Mouse (Mus musculus): Measurements from ENCODE around the gene Ccdc92b. TPM values are rescaled to one million over a fixed set of nuclear protein-coding genes. Genes with fewer than 3 reads are reported as not detected.

Gene Ccdc92b
- polyA plus RNA-seq, 1 experiment from 2014 or later, result 0.85 TPM

- no peaks in the 10 kb centered on the region for H3K9me3 ChIP-seq (ENCODE audit: low read length)
- H3K36me3 ChIP-seq (ENCODE audit: insufficient read depth, low read length), result 0 out of 2 replicates have a peak, but pooled peaks cover 14% of the 10 kb centered on the region
- ATAC-seq, result no peak
These were observed 52.4 kb downstream of the Ccdc92b start for GRCm38 (mm10) chr11:74671839-74672238.

GRCm38 (mm10) chr11:74672901-74673513, 53.6 kb downstream of the Ccdc92b start:
- H3K4me2 ChIP-seq (replicated peaks; ENCODE audit: low read depth, low read length), result no peak overlapping the region
- H3K4me1 ChIP-seq (ENCODE audit: insufficient read depth, low read depth, low read length), result no peaks in the 10 kb centered on the region
- no peaks in the 10 kb centered on the region for H3K27me3 ChIP-seq (replicated peaks; ENCODE audit: insufficient read depth, low read length)
- H3K4me3 ChIP-seq (ENCODE audit: low read depth, low read length), result no peak overlapping the region
- H3K36me3 ChIP-seq (ENCODE audit: insufficient read depth, low read length), result peaks cover 16% of the 10 kb centered on the region; the same call in 1 of the 2 replicates
- no peak overlapping the region for H3K9ac ChIP-seq (replicated peaks; ENCODE audit: low read depth)
- no peak for DNase-seq (ENCODE audit: low spot score)
- H3K27ac ChIP-seq (ENCODE audit: low read length), result no peak overlapping the region
- WGBS, result 68% methylated on average over 6 of the region's 6 CpGs
- no peak for TF ChIP-seq EP300 (IDR thresholded peaks at IDR 0.05)
- no peak for TF ChIP-seq CTCF (IDR thresholded peaks at IDR 0.05)
- peak; percentile 25; the same call in 1 of the 2 replicates for ATAC-seq
- H3K9me3 ChIP-seq (ENCODE audit: low read length), result no peaks in the 10 kb centered on the region

More at GRCm38 (mm10) chr11:74671839-74672238, 52.4 kb downstream of the Ccdc92b start:
- H3K9ac ChIP-seq (replicated peaks; ENCODE audit: low read depth), result no peak overlapping the region
- no peak overlapping the region for H3K27ac ChIP-seq (ENCODE audit: low read length)
- TF ChIP-seq CTCF (IDR thresholded peaks at IDR 0.05) (no peak), EP300 (IDR thresholded peaks at IDR 0.05) (no peak)
- H3K27me3 ChIP-seq (replicated peaks; ENCODE audit: insufficient read depth, low read length), result no peaks in the 10 kb centered on the region
- no peak overlapping the region for H3K4me3 ChIP-seq (ENCODE audit: low read depth, low read length)
- no peak overlapping the region for H3K4me2 ChIP-seq (replicated peaks; ENCODE audit: low read depth, low read length)
- WGBS, result 81% methylated on average over 5 of the region's 5 CpGs
- H3K4me1 ChIP-seq (ENCODE audit: insufficient read depth, low read depth, low read length), result no peaks in the 10 kb centered on the region
- DNase-seq (ENCODE audit: low spot score), result no peak

- DNase-seq (ENCODE audit: low spot score) (no peak), ATAC-seq (no peak)
- H3K27ac ChIP-seq (ENCODE audit: low read length), result no peak overlapping the region
- no peaks in the 10 kb centered on the region for H3K4me1 ChIP-seq (ENCODE audit: insufficient read depth, low read depth, low read length)
- H3K4me3 ChIP-seq (ENCODE audit: low read depth, low read length), result no peak overlapping the region
- no peaks in the 10 kb centered on the region for H3K9me3 ChIP-seq (ENCODE audit: low read length)
- no peak overlapping the region for H3K4me2 ChIP-seq (replicated peaks; ENCODE audit: low read depth, low read length)
- WGBS, result 91% methylated on average over 1 of the region's 1 CpGs
- TF ChIP-seq EP300 (IDR thresholded peaks at IDR 0.05), result no peak
- no peaks in the 10 kb centered on the region for H3K27me3 ChIP-seq (replicated peaks; ENCODE audit: insufficient read depth, low read length)
- peaks cover 20% of the 10 kb centered on the region; the same call in 1 of the 2 replicates for H3K36me3 ChIP-seq (ENCODE audit: insufficient read depth, low read length)
- H3K9ac ChIP-seq (replicated peaks; ENCODE audit: low read depth), result no peak overlapping the region
These were observed 54.2 kb downstream of the Ccdc92b start for GRCm38 (mm10) chr11:74673561-74673960.

GRCm38 (mm10) chr11:74674713-74675112, 55.3 kb downstream of the Ccdc92b start:
- no peak overlapping the region for H3K9ac ChIP-seq (replicated peaks; ENCODE audit: low read depth)
- no peak overlapping the region for H3K4me2 ChIP-seq (replicated peaks; ENCODE audit: low read depth, low read length)
- H3K4me1 ChIP-seq (ENCODE audit: insufficient read depth, low read depth, low read length), result no peaks in the 10 kb centered on the region
- TF ChIP-seq CTCF (IDR thresholded peaks at IDR 0.05) (no peak), EP300 (IDR thresholded peaks at IDR 0.05) (no peak)
- H3K4me3 ChIP-seq (ENCODE audit: low read depth, low read length), result no peak overlapping the region
- WGBS, result 95% methylated on average over 8 of the region's 8 CpGs
- H3K27ac ChIP-seq (ENCODE audit: low read length), result no peak overlapping the region
- no peaks in the 10 kb centered on the region for H3K9me3 ChIP-seq (ENCODE audit: low read length)
- ATAC-seq, result no peak
- H3K36me3 ChIP-seq (ENCODE audit: insufficient read depth, low read length), result peaks cover 24% of the 10 kb centered on the region; the same call in 1 of the 2 replicates
- DNase-seq (ENCODE audit: low spot score), result no peak
- no peaks in the 10 kb centered on the region for H3K27me3 ChIP-seq (replicated peaks; ENCODE audit: insufficient read depth, low read length)

- TF ChIP-seq EP300 (IDR thresholded peaks at IDR 0.05) (no peak), CTCF (IDR thresholded peaks at IDR 0.05) (no peak)
- no peaks in the 10 kb centered on the region for H3K9me3 ChIP-seq (ENCODE audit: low read length)
- DNase-seq (ENCODE audit: low spot score), result no peak
- no peak for ATAC-seq
- H3K4me3 ChIP-seq (ENCODE audit: low read depth, low read length), result no peak overlapping the region
- peaks cover 24% of the 10 kb centered on the region; the same call in 1 of the 2 replicates for H3K36me3 ChIP-seq (ENCODE audit: insufficient read depth, low read length)
- no peaks in the 10 kb centered on the region for H3K4me1 ChIP-seq (ENCODE audit: insufficient read depth, low read depth, low read length)
- 90% methylated on average over 4 of the region's 4 CpGs for WGBS
- no peak overlapping the region for H3K4me2 ChIP-seq (replicated peaks; ENCODE audit: low read depth, low read length)
- no peak overlapping the region for H3K9ac ChIP-seq (replicated peaks; ENCODE audit: low read depth)
- no peak overlapping the region for H3K27ac ChIP-seq (ENCODE audit: low read length)
- H3K27me3 ChIP-seq (replicated peaks; ENCODE audit: insufficient read depth, low read length), result no peaks in the 10 kb centered on the region
These were observed 55.8 kb downstream of the Ccdc92b start for GRCm38 (mm10) chr11:74675156-74675555.

Other genes starting within 250 kb of the Ccdc92b start
- gene Rap1gap2, start 8.7 kb upstream of the Ccdc92b start, polyA plus RNA-seq (2015; fragmentation: Nextera tagmentation; extraction: Ambion mirVana), result 1.1 and 1.2 TPM in 2 replicates
- gene Cluh, start 29.9 kb downstream of the Ccdc92b start, polyA plus RNA-seq (2015; fragmentation: Nextera tagmentation; extraction: Ambion mirVana), result 8.2 and 9.2 TPM in 2 replicates
- gene Pafah1b1, start 105.1 kb downstream of the Ccdc92b start, polyA plus RNA-seq (2015; fragmentation: Nextera tagmentation; extraction: Ambion mirVana), result 49.1 and 60.8 TPM in 2 replicates
- 13.7 and 18.1 TPM in 2 replicates for gene Mettl16, start 151.2 kb downstream of the Ccdc92b start, polyA plus RNA-seq (2015; fragmentation: Nextera tagmentation; extraction: Ambion mirVana)
- 4.7 and 4.9 TPM in 2 replicates for gene Mnt, start 211.3 kb downstream of the Ccdc92b start, polyA plus RNA-seq (2015; fragmentation: Nextera tagmentation; extraction: Ambion mirVana)

Data from lung, postnatal 0 days (tissue).